Mouse (Mus musculus) erythroblast, embryonic 14.5 days (primary cell): Measurements from ENCODE around the gene Prickle2.

ENCODE experiments used
- GATA1 ChIP-seq: IDR thresholded peaks from 2 replicates; pipeline ENCODE4 v1.6.1; 2012; ENCODE audit warnings: low read length, inconsistent platforms, mixed read lengths
- TAL1 ChIP-seq: IDR thresholded peaks from 3 replicates; pipeline ENCODE4 v1.6.1; 2012; ENCODE audit warnings: low read length, inconsistent platforms, mixed read lengths

GRCm38 (mm10) chr6:92344588-92344987 is 361.4 kb downstream of the Prickle2 start:
- TF ChIP-seq GATA1 = no peak
- no peak for TF ChIP-seq TAL1
